Mouse (Mus musculus) kidney, adult 2 months (tissue): ENCODE results near the gene Clic4.

Experiments used
- CTCF ChIP-seq: fragments of 200-500 bp; conservative IDR thresholded peaks from 2 replicates; pipeline ENCODE4 v1.5.1; 2011; ENCODE audit warnings: low read depth, mild to moderate bottlenecking, control low read depth, low read length, moderate library complexity, mixed read lengths; ENCODE audit not compliant: insufficient read depth, insufficient read length
- POLR2A ChIP-seq: fragments of 200-500 bp; IDR thresholded peaks from one replicate; pipeline ENCODE4 v1.6.1; 2011; ENCODE audit warnings: low read depth, low read length, control low read depth

GRCm38 (mm10) chr4:135310371-135310770 lies 37.8 kb upstream of the Clic4 start:
- no peak for TF ChIP-seq POLR2A
- no peak for TF ChIP-seq CTCF
